Mouse (Mus musculus) gastrocnemius, postnatal 36 days (tissue): Measurements from ENCODE around the gene Ndufv2. TPM values are rescaled to one million over a fixed set of nuclear protein-coding genes. Genes with fewer than 3 reads are reported as not detected.
"Not testable (repeated sequence)": the region's sequence is repeated elsewhere in the genome, so short reads cannot be mapped to it uniquely, and the experiment has no call there.

Experiments used
- DNase-seq, 2 experiments: peaks; one replicate each; pipeline ENCODE4 v3.0.0; 2022
- intact Hi-C: fragments of 180-260 bp; cut with DNase I; formaldehyde crosslinking; loops from one replicate; pipeline ENCODE4 v1.15.1; 2025
- total RNA-seq, 2 experiments: library from RNA; stranded (reverse); gene quantifications; 2 replicates each; pipeline ENCODE4 v1.2.3; 2021

Ndufv2 gene
- total RNA-seq, 2 experiments from 2014 or later, result 678 to 709 TPM

- no peak for DNase-seq
- intact Hi-C loops, result no loop called here
Measured at GRCm38 (mm10) chr17:66091392-66091791, 10.0 kb downstream of the Ndufv2 start.

DNA sequence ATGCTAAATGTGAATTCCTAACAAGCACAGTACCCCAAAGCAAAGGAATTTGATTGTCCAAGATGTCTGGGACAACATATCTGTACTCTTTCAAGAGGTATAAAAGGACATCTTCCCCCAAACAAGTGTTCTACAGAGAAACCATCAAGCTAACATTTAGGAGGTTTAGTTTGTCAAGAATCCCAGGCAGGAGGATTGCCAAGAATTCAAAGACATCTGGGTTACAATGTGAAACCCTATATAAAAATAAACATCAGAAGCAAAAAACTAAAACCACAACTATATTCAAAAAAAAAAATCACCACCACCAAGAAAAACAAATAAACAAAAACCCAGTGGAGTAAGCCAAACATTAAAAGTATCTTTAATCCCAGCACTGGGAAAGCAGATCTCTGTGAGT, 11.1 kb downstream of the Ndufv2 start:
- no peak for DNase-seq
- intact Hi-C loops, result no loop called here

DNA sequence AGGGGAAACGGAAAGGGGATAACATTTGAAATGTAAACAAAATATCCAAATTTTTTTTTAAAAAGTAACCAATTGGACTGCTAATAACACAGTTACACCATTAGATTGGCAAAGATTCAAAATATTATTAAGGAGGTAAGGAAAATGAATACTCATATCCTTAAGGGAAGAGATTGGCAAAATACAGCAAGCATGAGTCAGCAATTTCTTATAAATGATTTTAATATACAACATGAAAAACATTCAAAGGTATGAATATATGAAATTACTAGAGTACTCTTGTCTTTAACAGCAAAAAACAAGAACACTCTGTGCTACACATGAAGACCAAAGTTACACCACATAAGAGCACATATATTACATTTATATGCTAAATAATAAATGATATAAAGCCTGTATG, 16.3 kb downstream of the Ndufv2 start:
- no peak for DNase-seq
- intact Hi-C loops, result no loop called here

DNA sequence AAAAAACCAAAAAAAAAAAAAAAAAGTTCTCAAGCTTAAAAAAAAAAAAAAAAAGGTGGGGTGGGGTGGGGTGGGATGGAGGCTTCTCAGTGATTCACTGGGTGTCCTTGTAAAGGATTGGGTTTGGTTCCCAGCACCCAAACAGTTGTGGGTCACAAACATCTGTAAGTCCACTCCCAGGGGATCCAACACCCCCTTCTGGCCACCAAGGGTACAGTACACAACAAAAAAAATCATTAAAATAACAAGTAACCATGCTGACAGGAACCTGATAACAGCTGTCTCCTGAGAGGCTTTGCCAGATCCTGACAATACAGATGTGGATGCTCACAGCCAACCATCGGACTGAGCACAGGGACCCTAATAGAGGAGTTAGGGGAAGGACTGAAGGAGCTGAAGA, 16.9 kb downstream of the Ndufv2 start:
- intact Hi-C loops, result no loop called here
- DNase-seq, result no peak

DNA sequence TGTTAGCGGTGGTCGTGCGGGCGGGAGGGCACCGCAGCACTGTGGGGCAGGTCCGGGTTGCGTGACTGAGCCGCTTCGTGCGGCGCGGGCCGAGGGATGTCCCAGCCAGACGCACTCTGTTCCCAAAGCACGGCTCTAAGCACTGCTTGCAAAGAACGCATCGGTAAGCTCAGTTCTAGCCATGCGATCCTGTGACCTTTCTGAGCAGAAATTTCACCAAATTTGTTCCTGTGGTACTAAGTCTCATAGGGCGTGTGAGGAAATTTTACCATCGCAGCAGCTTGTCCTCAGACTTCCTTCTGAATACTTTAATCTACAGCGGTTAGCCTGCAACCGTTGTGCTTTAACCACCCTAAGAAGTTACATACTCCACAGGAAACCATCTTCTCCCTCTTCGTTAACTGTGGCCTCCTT, 23.9 kb downstream of the Ndufv2 start:
- no peak for DNase-seq
- intact Hi-C loops, result no loop called here

GRCm38 (mm10) chr17:66076934-66077333, 24.4 kb downstream of the Ndufv2 start, which contains the start of gene Ankrd12:
Gene Ankrd12 (minus strand): TSS chr17:66077089.
- intact Hi-C loops, result no loop called here

DNA sequence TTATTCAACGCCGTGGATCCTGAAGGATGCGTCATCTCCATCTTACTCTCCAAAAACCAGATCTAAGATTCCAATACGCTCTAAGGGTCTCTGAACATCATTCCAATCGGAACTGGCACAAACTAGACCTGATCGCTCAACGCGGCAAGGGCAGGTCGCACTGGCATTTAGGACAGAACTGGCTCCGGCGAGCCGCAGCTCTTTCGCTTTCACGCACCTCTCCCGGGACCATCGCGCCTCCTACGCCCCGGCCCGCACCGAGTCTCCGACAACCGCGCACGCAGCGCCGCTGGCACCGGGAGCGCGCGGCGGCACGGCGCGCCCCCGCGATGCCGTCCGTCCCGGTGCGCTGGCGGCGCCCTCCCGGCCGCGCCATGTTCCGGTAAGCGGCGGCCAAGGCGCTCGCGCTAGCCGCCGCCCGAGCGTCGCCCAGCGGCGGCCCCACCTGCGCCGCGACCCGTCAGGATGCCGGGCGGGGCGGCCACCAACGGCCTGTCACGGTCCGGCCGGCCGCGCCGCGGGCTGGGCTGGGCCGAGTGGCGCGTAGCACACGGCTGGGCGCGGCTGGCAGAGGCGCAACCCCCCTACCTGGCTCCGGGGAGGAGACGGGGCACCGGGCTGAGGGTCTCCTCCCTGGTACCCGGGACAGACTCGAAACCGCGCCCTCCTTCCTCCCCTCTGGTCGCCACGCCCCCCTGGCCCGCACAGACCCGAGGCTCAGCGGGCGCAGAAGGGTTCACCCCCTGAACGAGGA, 25.0 kb downstream of the Ndufv2 start:
- intact Hi-C loops, result no loop called here

More at GRCm38 (mm10) chr17:66076934-66077333, 24.4 kb downstream of the Ndufv2 start, which contains the start of gene Ankrd12:
- DNase-seq, result peak; percentile 96

GRCm38 (mm10) chr17:66075827-66076173, 25.6 kb downstream of the Ndufv2 start:
- intact Hi-C loops, result no loop called here

More for the DNA sequence above, 25.0 kb downstream of the Ndufv2 start:
- peak; percentile 26 for DNase-seq

GRCm38 (mm10) chr17:66073971-66074370, 27.4 kb downstream of the Ndufv2 start:
- DNase-seq, result no peak
- intact Hi-C loops, result no loop called here

More at GRCm38 (mm10) chr17:66075827-66076173, 25.6 kb downstream of the Ndufv2 start:
- DNase-seq, result no peak

GRCm38 (mm10) chr17:66069036-66069435, 32.3 kb downstream of the Ndufv2 start:
- intact Hi-C loops, DNase-seq: not testable (repeated sequence)

- intact Hi-C loops, result no loop called here
- no peak for DNase-seq
Measured at GRCm38 (mm10) chr17:66065115-66065514, 36.2 kb downstream of the Ndufv2 start.

DNA sequence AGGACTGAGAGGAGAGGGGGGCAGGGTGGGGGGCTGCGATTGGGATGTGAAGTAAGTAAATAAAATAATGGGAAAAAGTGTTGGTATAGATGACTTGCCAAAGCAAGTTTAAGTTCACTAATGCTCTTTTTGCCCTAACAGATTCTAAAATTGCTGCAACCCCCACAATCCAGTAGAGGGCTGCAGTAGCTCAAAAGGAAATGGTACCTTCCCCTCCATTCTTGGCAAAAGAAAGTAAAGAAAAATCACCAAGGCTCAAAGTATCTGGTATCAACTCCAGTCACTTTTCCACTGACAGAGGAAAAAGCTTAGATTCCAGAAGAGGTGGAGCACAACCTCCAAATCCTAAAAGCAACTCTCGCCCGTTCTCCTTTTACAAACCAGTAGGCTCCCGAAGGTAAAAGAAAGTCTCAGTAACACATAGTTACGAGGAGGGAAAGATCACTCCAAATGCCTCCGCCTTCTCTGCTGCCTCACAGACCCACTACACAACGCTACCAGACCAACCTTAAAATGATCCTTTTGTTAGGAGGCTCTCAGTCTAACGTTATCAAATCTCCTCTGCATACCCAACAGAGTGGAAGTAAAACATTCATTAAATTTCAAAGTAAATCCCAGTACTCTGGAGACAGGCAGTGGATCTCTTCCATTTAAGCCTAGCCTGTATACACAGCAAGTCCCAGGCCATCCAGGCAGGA, 40.0 kb downstream of the Ndufv2 start:
- no peak for DNase-seq
- intact Hi-C loops, result no loop called here

DNA sequence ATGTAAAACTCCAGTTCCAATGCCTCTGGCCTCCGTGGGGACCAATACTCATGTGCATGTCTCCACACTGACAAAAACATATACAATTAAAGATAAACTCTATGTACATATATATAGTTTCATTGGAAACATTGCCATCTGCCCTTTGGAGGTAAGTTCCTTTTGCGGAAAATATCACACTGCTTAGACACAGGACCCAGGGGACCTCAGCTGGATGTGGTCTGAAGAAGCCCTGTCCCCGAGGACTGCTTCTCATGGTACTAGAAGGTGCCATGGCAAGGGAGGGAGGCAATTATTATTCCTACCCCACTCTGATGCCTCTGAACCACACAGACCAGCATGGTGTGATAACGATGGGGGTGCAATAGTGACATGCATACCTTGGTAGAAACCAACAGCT, 43.2 kb downstream of the Ndufv2 start:
- no peak for DNase-seq
- intact Hi-C loops, result no loop called here

GRCm38 (mm10) chr17:66057145-66057544, 44.2 kb downstream of the Ndufv2 start:
- intact Hi-C loops, result no loop called here
- no peak for DNase-seq

DNA sequence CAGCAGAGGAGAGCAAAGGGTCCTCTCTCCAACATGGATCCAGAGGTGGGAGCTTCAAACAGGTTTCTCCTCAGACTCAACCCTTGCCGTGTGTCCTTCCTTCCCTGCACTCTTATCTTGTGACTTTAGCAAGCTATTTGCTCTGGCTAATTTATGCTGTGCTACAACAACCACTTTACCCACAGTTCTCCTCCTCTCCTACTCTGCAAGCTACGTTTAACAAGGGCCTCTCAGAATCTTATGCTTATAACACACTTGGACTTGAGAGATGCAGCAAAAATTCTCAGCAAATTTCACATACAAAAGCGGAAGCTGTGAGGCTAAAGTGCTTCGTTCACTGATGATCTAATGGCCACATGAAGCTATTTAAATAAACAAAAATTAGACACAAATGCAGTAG, 48.0 kb downstream of the Ndufv2 start:
- no peak for DNase-seq
- intact Hi-C loops, result no loop called here

- DNase-seq, result no peak
- intact Hi-C loops, result no loop called here
Measured at GRCm38 (mm10) chr17:66048795-66049194, 52.6 kb downstream of the Ndufv2 start.

- intact Hi-C loops, result no loop called here
- DNase-seq, result no peak
Measured at GRCm38 (mm10) chr17:66048199-66048598, 53.2 kb downstream of the Ndufv2 start.

DNA sequence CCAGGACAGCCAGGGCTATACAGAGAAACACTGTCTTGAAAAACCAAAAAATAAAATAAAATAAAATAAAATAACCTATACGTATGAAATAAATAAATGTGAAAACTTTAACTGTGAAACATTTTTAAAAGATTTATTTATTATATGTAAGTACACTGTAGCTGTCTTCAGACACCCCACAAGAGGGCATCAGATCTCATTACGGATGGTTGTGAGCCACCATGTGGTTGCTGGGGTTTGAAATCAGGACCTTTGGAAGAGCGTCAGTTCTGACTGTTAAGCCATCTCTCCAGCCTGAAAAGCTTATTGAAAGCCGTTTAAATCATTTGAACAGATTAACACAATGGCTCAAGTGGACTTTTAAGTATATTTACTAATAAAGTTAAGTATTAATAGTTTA, 57.7 kb downstream of the Ndufv2 start:
- DNase-seq, intact Hi-C loops: not testable (repeated sequence)

GRCm38 (mm10) chr17:66041020-66041419, 60.3 kb downstream of the Ndufv2 start:
- DNase-seq, result no peak
- intact Hi-C loops, result no loop called here

DNA sequence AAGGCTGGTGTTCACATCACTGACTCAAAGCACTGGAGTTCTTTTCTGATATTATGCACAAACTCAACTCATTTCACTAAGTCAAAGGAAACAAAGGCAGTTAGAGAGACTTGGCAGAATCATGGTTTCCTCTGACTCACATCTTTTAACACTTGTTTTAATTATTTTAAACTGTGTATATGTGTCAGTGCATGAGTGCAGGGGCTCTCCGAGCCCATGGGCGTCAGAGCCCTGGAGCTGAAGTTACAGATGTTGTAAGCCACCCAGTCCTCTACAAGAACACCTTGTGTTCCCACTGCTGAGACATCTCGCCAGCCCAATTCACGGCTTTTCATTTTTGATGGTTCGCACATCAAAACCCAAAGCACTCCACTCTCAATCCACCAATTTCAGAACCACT, 68.1 kb downstream of the Ndufv2 start:
- DNase-seq, result no peak
- intact Hi-C loops, result no loop called here

DNA sequence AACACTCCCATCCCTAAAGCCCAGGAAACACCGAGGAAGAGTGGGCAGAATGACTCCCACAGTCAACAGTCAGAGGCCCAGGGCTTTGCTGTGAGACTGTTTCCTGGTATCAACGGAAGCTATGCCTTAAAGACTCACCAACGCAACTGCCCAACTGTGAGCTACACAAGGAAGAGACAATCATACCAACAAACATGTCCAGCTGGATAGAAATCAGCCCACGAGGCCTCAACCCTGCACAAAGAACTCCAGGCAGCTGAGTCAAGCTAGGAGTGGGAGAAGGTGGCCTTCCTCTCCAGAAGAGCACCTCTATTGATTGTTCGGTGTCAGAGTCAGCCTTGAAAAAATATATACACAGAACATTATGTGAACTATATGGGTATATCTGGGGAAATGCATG, 69.4 kb downstream of the Ndufv2 start:
- no peak for DNase-seq
- intact Hi-C loops, result no loop called here
